Mouse (Mus musculus): ENCODE results near the gene Gm28079. TPM values are rescaled to one million over a fixed set of nuclear protein-coding genes. Genes with fewer than 3 reads are reported as not detected.

Gm28079 gene
- polyA plus RNA-seq (2017; shearing (Covaris generic)) = not detected

GRCm38 (mm10) chrY:70014799-70015198, at the start of gene Gm28079:
Gene Gm28079 (minus strand): TSS chrY:70014899.

All from effector memory CD4-positive, alpha-beta T cell, adult 5 months (primary cell).